Mouse (Mus musculus): Measurements from ENCODE around the gene Tinag. TPM values are rescaled to one million over a fixed set of nuclear protein-coding genes. Genes with fewer than 3 reads are reported as not detected.

Gene Tinag
- 0.12 and 0.14 TPM in 2 replicates for polyA plus RNA-seq (2012; rRNA removed)

GRCm38 (mm10) chr9:77045585-77045984 lies at the start of gene Tinag:
Gene Tinag (minus strand): TSS chr9:77045794.

All from liver, embryonic 14 days (tissue).